Mouse (Mus musculus): ENCODE measurements around the gene Hcfc2.

Gene Hcfc2

DNA sequence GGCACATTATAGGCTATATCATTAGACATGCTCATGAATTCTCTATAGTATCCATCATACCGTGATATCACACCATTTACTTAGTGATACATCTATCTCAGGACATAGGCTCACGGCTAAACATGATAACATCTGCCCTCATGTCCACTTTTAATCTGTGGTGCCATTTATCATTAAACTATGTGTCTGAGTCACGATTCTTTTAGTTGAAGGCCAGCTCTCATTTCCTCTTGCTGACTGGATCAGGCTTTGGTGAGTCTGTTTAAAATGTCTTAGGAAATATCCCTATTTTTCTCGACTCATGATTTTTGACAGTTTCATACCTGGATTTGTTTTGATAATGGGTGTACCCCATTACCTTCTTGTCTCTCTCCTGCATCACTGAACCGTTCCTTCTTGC, at the start of gene Hcfc2:
Gene Hcfc2 (plus strand): TSS at position 205 of the 400 bp plus-strand sequence.
- DNase-seq (ENCODE audit: low spot score) = no peak

DNA sequence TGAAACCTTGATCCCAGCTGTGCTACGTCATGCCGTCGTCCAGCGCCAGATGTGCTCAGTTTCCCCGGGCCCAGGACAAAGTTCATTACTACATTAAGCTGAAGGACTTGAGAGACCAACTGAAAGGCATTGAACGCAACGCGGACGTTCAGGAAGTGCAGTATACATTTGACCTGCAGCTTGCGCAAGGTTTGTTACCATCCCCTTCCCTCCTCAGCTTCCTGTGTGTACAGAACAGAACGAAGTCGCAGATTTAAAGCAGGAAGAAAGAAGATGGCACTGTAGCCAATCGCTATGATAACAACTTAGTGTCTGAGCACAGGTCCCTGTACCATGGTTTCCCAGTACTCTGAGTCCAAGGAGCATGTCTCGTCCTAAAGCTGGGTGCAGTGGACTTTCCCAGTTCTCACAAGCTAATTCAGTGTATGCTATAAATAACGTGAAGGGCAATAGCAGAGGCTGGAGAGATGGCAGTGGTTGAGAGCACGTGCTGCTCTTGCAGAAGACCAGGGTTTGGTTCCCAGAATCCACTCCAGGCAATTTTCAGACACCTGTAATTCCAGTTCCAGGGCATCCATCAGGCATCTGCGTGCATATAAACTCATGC, 48.7 kb upstream of the Hcfc2 start:
- no peak for DNase-seq (ENCODE audit: low spot score)

- no peak for DNase-seq (ENCODE audit: low spot score)
These were observed 44.7 kb upstream of the Hcfc2 start for GRCm38 (mm10) chr10:82651221-82651620.

DNA sequence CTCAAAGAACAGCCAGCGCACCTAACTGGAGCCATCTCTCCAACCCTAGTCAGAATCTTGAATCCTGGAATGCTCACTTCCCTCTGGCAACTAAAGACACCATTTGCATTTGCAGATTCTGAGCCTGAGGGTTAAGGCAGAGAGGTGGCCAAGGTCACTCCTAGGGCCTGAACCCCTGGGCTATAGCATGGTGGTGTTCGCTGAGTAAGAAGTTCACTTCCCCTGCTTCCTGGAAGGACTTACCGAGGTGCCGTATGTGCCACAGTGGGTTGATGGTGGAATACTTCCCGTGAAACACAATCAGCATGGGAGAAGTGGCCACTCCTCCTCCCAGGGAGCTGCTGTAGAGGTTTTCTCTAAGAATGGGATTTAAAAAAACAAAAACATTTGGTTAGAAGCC, 43.3 kb upstream of the Hcfc2 start:
- DNase-seq (ENCODE audit: low spot score) = no peak

DNA sequence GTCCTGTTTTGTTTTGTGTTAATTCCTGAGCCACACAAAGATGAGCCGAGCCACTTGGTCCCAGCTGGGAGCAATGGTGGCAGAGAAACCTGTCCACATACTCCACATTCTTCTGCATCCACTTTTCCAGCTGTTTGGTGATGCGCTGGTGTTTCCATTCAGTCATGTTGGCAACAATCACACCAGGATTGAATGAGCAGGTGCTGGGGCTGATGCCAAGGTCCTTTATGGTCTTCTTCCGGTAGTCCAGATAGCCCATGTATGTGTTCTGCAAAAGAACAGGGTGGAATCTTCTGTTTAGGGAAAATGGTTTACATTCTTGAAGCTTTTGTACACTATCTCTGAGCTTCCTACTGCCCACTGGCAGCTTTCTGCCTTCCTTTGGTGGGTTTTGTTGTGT, 41.4 kb upstream of the Hcfc2 start:
- no peak for DNase-seq (ENCODE audit: low spot score)

GRCm38 (mm10) chr10:82661820-82662219, 34.1 kb upstream of the Hcfc2 start:
- no peak for DNase-seq (ENCODE audit: low spot score)

DNA sequence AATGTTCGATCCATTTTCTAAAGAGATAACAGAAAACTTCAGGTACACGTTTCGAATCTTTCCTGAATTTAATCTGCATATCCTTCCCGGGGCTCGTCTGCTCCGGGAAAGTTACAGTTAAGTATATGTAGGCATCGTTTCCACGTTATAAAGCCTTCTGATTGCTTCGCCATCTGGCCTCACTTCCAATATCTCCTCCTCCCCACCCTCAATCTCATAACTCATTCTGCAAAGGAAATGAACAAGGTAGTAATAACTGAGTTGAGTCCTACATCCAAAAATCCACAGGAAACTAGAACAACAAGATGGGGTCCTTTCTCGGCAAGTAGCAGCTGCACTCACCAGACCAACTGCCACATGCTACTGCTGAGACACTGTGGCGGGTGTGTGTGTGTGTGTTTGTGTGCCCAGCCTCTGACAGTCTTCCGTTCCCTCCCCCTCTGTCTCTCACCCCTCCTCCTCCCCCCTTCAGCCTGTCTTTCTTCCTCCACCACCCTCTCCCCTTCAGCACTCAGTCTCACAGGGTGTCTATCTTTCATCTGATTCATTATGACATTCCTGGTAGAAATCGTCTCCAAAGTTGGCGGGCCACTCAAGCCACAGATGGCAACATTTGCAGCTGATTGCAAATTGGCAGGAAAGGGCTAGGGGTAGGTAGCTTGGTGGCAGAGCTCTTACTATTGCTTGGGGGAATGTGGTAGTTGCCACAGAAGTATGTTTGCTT, 33.5 kb upstream of the Hcfc2 start:
- no peak for DNase-seq (ENCODE audit: low spot score)

- DNase-seq (ENCODE audit: low spot score) = no peak
These were observed 32.7 kb upstream of the Hcfc2 start for GRCm38 (mm10) chr10:82663289-82663688.

DNA sequence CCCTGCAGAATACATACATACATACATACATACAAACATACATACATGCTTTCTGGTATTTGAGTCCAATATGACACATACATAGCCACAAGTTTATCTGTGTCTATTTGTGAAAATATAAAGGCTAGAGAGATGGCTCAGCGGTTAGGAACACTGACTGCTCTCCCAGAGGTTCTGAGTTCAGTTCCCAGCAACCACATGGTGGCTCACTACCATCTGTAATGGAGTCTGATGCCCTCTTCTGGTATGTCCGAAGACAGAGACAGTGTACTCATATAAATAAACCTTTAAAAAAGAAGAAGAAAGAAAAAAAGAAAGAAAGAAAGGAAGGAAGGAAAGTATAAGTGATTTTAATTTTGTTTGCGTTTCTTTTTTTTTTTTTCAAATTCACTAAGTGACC, 30.0 kb upstream of the Hcfc2 start:
- no peak for DNase-seq (ENCODE audit: low spot score)

DNA sequence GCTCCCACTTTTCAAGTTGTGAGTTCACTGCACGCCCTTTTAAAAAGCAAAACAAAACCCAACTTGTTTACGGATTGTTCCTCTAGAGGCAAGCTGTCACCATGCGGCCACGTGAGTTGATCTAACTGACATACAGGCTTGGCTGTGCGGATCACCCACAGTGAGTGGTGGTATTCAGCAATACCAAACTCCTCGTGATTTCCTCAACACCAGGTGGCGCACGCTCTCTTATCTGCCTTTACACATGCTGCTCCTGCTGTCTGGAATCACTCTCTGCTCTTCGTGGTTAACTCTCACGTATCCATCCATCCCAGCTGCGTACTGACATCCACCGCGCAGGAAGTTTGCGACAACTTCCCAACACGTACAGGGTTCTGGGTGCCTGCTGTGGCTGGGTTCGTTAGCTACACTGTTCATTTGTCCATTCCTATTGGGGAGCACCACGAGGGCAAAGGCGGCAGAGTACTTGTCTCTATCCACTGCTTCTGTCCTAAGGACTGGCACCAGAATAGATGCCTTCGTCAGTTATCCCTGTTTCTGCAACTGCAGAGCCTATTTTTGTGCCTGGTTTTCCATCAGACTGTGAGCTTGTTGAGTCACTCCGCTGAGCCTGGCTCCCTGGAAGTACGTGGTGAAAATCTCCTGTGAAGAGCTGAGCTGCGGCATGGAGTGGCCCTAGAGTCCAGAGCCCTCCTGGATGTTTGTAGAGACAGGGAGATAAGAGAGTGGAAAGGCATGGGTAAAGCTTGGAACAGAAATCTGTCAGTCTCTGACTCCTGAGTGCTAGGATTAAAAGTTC, 29.3 kb upstream of the Hcfc2 start:
- peak; percentile 69 for DNase-seq (ENCODE audit: low spot score)

GRCm38 (mm10) chr10:82670205-82670604, 25.8 kb upstream of the Hcfc2 start:
- DNase-seq (ENCODE audit: low spot score) = no peak

GRCm38 (mm10) chr10:82676949-82677348, 19.0 kb upstream of the Hcfc2 start:
- DNase-seq (ENCODE audit: low spot score) = no peak

GRCm38 (mm10) chr10:82680769-82681168, 15.2 kb upstream of the Hcfc2 start:
- DNase-seq (ENCODE audit: low spot score) = no peak

DNA sequence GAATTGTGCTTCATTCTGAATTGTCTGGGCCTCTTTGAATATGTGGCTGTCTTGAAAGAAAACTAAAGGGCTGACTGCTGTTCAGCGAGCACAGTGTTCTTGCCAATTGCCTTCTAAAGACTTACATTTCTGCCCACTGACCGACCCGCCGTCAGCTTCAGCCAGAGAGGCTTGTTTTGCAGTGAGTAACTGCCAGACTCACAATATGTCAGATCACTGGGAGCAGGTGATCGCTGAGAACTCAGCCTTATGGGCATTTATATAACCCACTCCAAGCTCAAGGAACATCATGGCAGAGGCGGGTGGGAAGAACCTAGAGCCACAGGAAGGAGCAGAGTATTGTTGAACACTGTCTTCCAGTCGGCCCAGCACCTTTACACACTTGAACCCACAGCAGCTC, 14.3 kb upstream of the Hcfc2 start:
- no peak for DNase-seq (ENCODE audit: low spot score)

DNA sequence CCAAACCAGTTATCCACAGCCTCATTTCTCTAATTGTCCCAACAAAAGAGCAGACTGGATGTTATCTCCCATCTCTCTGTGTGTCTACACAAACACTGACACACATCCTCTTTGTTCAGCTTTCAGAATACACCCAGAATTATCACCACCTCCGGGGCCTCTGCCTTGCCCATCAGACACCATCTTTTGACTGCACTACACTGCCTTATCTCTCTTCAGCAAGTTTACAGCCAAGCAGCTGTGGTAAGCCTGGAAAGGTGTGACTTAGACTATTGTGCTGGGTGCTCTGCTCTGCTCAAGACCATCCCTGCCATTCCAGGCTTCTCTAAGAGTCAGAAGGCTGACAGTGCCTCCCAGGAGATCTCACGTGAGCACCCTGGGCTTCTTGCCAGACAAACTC, 10.5 kb upstream of the Hcfc2 start:
- DNase-seq (ENCODE audit: low spot score) = no peak

DNA sequence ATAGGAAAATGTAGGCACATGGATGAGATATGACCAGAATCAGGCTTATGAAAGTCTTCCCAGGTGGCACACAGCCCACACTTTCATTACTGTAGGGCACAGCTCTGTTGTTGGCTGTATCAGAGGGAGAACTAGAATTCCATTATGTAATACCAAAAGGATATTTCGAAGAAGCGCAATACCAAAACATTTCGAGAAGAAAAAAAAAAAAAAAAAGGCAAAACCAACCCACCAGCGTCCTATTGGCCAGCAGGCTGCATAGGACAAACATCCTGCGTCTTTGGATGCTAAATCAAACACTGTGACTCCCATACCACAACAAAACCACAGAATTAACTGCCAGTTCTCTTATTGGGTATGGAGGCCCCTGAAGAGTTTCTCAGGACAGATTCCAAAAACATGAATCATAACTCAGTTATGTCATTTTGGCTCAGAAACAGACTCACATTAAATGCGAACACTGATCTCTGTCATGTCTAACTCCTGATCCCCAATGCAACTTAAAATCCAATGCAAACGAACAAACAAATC, 6.2 kb upstream of the Hcfc2 start:
- DNase-seq (ENCODE audit: low spot score) = no peak

DNA sequence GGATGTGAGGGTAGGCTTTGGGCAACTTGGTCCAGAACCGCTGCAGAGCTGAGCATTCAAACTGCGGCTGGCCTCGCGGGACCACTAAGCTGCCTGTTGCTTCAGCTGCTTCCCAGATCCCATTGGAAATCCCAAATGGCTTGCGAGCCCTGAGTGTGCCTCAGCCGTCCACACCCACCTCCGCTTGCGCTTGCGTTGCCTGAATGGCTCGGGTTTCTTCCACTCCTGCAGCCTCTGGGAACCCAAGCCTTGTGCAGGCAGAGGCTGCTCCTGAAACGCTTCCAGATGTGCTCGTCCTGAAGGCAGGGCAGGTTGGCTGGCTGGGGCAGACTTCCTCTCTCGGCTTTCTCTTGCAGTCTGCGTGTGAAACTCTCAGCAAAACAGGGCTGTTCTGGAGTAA, 5.5 kb upstream of the Hcfc2 start, which contains the start of gene Glt8d2:
Gene Glt8d2 (minus strand): TSS at position 157 of the 400 bp plus-strand sequence.
- peak; percentile 32 for DNase-seq (ENCODE audit: low spot score)

DNA sequence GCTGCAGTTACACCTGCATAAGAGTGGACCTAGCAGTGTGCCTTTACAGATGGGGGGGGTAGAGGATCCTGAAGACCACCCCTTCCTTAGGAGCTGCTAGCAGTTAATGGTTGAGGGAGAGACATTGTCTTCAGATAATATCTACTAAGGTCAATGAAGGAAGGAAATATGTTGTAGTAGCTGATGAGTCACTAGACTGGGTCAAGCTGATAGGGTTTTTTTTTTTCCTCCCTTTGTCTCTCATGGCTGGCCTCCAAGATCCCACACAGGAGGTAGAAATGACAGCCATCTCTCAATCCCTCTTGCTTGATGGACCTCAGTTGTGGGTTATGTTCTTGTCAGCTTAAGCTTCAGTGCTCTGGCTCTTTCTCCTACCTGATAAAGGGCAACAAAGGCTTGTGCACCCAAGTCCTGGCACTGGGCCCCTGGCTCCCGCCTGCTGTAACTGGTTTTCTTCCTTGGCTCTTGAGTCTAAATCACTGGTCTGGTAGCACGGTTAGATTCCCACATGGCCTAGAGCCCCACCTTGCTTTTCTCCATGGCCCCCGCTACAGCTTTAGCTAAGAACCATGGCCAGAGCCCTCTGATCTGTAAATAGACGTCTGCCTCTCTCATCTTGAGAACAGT, 606 bp downstream of the Hcfc2 start:
- DNase-seq (ENCODE audit: low spot score) = no peak

DNA sequence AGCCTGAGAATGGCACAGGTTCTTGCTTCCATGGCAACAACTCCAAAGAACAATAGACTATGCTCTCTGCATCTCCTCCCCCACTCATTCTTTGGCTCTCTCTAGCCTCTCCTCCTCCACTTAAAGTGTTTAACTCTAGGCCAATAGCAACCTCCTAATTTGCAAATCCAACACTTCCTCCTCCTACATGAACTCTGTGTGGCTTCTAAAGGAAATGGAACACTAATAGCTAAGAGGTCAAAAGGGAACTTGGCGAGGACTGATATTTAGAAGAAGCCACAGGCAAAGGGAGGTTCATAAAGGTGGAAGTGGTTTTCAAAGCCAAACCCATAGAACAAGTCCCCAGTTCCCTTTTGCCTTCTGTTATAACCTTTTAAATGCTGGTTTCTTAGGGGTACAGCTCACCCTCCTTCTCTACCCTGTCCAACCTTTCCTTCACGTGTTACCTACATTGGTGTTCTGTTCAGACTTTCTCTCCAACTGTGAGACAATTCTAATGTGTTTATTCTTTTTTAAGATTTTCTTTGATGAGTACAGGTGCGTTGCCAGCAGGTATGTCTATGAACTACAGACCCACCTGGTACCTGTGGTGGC, 1.4 kb downstream of the Hcfc2 start:
- no peak for DNase-seq (ENCODE audit: low spot score)

- peak; percentile 85 for DNase-seq (ENCODE audit: low spot score)
These were observed 2.8 kb downstream of the Hcfc2 start for GRCm38 (mm10) chr10:82698712-82699261.

DNA sequence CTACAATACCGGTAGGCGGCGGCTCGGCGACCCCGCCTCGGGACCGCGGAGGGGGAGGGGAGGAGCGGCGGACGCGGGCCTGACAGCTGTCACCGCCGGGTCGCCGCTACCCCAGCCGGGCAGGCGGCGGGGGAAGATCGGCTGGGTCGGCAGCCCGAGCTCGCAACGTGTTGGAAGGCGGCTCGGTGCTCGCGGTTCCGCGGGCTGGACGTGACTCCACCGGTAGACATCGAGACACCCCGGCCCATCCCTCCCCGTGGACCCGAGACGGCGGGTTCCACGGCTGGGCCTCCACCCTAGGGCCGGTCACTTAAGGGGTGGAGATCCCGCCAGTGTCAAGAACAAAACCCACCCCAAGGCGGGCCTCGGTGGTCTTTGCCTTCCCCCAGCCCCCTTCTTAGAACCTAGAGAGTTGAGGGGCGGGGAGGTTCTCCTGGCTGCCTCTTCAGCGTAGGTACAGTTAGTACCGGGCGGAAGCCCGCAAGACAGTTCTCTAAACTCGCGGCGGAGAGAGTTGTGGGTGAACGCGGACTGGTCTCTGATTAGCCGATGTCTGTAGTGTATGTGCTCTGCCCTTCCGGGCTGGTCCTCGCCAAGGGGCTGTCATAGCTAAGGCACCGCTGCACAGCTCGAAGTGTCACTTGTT, 3.5 kb downstream of the Hcfc2 start:
- DNase-seq (ENCODE audit: low spot score) = no peak
